Mouse (Mus musculus) thymus, adult 2 months (tissue): Measurements from ENCODE around the gene Slc29a4.

Experiments used
- CTCF ChIP-seq: fragments of 200-500 bp; IDR thresholded peaks from 2 replicates; pipeline ENCODE4 v1.5.1; 2012; ENCODE audit warnings: mild to moderate bottlenecking, control low read depth, low read length, moderate library complexity, borderline replicate concordance; ENCODE audit not compliant: control insufficient read depth, poor library complexity, insufficient read depth; ENCODE audit errors: extremely low read depth
- POLR2A ChIP-seq: fragments of 200-500 bp; IDR thresholded peaks from 2 replicates; pipeline ENCODE4 v1.6.1; 2012; ENCODE audit warnings: mild to moderate bottlenecking, low read length, control low read depth, moderate library complexity; ENCODE audit not compliant: control insufficient read depth, poor library complexity, insufficient read depth; ENCODE audit errors: extremely low read depth

GRCm38 (mm10) chr5:142709436-142709835 is 17.1 kb downstream of the Slc29a4 start:
- TF ChIP-seq POLR2A, result no peak
- TF ChIP-seq CTCF, result no peak
